Mouse (Mus musculus): ENCODE results near the gene Slc25a45. TPM values are rescaled to one million over a fixed set of nuclear protein-coding genes. Genes with fewer than 3 reads are reported as not detected.

Slc25a45 gene
- polyA plus RNA-seq, 1 experiment from 2014 or later: 19.9 TPM

DNA sequence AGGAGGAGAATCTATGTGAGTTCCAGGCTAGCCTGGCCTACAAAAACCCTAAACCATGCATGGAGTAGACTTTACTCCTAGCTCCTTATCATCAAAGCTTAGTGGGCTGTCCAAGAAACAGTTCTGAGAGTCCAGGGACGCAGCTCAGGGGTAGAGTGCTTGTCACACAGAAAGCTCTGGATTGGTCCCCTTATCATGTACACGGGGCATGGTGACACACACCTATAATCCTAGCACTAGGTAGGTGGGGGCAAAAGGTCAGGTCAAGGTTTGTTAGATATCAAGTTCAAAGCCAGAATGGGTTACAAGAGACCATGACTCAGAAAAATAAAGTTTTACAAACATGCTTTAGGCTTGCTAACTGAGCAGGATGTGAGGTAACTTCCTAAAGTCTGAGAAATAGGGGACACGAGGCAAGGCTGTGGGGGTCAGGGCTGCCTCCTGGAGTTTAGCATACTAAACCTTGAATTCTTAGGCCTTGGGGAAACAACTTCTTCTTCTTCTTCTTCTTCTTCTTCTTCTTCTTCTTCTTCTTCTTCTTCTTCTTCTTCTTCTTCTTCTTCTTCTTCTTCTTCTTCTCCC lies 9.7 kb downstream of the Slc25a45 start:
- no peak overlapping the region for H3K4me2 ChIP-seq (ENCODE audit: low read length)
- no peak for ATAC-seq (replicated peaks; ENCODE audit: low FRiP score, low read depth)
- no peaks in the 10 kb centered on the region for H3K27me3 ChIP-seq (ENCODE audit: insufficient read depth, low read length)
- H3K36me3 ChIP-seq (ENCODE audit: insufficient read depth, low read length): 0 out of 2 replicates have a peak, but pooled peaks cover 3% of the 10 kb centered on the region
- DNase-seq (ENCODE audit: low spot score): no peak
- no peak overlapping the region for H3K9ac ChIP-seq (ENCODE audit: low read depth, low read length)
- no peaks in the 10 kb centered on the region for H3K9me3 ChIP-seq (replicated peaks; ENCODE audit: low read length)
- no peaks in the 10 kb centered on the region for H3K4me1 ChIP-seq (replicated peaks; ENCODE audit: insufficient read depth, low read length)
- WGBS: 74% methylated on average over 3 of the region's 3 CpGs
- no peak for TF ChIP-seq CTCF (IDR thresholded peaks at IDR 0.05; ENCODE audit: low read depth)
- no peak overlapping the region for H3K27ac ChIP-seq
- no peak overlapping the region for H3K4me3 ChIP-seq (replicated peaks; ENCODE audit: low read depth, low read length)

DNA sequence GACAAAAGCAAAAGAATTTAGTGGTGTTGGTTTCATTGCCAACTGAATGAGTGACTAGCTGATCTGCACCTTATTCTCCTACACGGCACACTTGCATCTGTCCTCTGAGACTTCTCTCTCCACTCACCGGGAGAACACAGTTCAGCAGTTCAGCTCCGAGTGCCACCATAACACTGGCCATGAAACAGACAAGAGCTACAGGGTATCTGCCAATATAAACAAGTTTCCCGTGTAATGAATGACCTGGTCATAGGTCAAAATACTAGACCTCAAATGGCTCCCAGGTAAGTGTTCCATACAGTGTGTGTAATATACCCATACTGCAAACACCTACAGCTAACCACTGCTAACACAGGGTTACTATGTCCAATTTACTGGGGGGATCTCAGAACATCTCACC lies 11.6 kb downstream of the Slc25a45 start:
- H3K9me3 ChIP-seq (replicated peaks; ENCODE audit: low read length): no peaks in the 10 kb centered on the region
- TF ChIP-seq CTCF (IDR thresholded peaks at IDR 0.05; ENCODE audit: low read depth): no peak
- no peak overlapping the region for H3K4me3 ChIP-seq (replicated peaks; ENCODE audit: low read depth, low read length)
- H3K27ac ChIP-seq: no peak overlapping the region
- H3K27me3 ChIP-seq (ENCODE audit: insufficient read depth, low read length): no peaks in the 10 kb centered on the region
- DNase-seq (ENCODE audit: low spot score): no peak
- no peak overlapping the region for H3K9ac ChIP-seq (ENCODE audit: low read depth, low read length)
- ATAC-seq (replicated peaks; ENCODE audit: low FRiP score, low read depth): no peak
- no peak overlapping the region for H3K4me2 ChIP-seq (ENCODE audit: low read length)
- 0 out of 2 replicates have a peak, but pooled peaks cover 6% of the 10 kb centered on the region for H3K4me1 ChIP-seq (replicated peaks; ENCODE audit: insufficient read depth, low read length)
- H3K36me3 ChIP-seq (ENCODE audit: insufficient read depth, low read length): no peaks in the 10 kb centered on the region
- WGBS: 55% methylated on average over 4 of the region's 4 CpGs

DNA sequence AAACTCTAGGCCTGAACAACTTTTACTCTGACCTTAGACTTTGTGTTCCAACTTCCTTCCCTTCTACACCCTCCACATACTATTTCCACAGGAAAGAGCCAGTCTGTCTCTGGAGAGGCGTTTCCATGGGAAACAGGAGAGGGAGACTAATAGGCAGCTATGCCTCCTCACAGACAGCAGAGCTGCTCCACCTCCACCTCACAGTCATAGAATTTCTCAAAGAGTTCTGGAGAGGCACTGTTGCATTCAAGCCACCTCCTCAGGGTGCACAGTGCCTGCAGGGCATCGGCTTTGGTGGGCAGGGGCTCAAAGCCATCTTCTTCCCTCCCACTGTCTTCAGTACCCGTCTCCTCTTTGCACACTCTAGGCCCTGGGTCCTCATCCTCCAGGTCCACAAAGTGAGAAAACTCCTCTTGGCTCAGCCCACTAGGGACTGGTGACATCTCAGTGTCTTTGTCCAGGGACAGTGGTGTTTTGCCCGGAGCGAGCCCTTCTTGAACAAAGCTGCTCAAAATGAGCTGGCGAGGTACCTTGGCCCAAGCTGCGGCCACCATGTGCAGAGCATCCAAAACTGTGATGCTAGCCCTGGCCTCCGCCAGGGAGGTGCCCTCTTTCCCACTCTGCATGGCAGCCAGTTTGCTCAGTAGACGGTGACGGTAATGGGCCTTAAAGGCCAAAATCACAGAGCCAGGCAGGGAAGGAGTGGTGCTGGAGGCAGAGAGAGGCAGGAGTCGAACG lies 14.1 kb downstream of the Slc25a45 start:
- H3K9me3 ChIP-seq (replicated peaks; ENCODE audit: low read length): no peaks in the 10 kb centered on the region
- ATAC-seq (replicated peaks; ENCODE audit: low FRiP score, low read depth): no peak
- peaks cover 3% of the 10 kb centered on the region; the same call in 1 of the 2 replicates for H3K36me3 ChIP-seq (ENCODE audit: insufficient read depth, low read length)
- no peak overlapping the region for H3K4me2 ChIP-seq (ENCODE audit: low read length)
- no peak overlapping the region for H3K27ac ChIP-seq
- H3K9ac ChIP-seq (ENCODE audit: low read depth, low read length): 0 out of 2 replicates have a peak overlapping the region, but pooled peaks have one; percentile 5
- no peak overlapping the region for H3K4me3 ChIP-seq (replicated peaks; ENCODE audit: low read depth, low read length)
- WGBS: 90% methylated on average over 12 of the region's 12 CpGs
- no peak for DNase-seq (ENCODE audit: low spot score)
- TF ChIP-seq CTCF (IDR thresholded peaks at IDR 0.05; ENCODE audit: low read depth): no peak
- H3K27me3 ChIP-seq (ENCODE audit: insufficient read depth, low read length): no peaks in the 10 kb centered on the region
- 0 out of 2 replicates have a peak, but pooled peaks cover 6% of the 10 kb centered on the region for H3K4me1 ChIP-seq (replicated peaks; ENCODE audit: insufficient read depth, low read length)

DNA sequence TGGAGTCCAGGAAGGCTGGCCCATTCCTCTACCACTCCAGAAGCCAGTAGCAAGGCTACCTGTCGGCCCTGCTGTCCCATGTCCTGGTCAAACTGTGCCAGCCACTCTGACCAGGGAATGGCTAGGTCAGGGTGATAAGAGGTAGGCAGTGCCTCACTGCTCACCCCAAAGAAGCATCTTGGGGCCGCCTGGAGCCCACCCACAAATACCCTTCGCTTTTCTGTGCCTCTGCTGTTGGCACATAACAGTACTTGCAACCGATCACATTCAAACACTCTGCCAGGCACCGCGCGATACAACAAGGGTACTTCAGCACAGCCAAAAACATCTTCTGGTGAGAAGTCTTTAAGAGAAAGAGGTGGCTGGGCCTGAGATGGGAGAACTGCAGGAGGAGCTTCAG lies 14.7 kb downstream of the Slc25a45 start:
- Histone ChIP-seq H3K36me3 (ENCODE audit: insufficient read depth, low read length) (peaks cover 4% of the 10 kb centered on the region; the same call in 1 of the 2 replicates), H3K27me3 (ENCODE audit: insufficient read depth, low read length) (no peaks in the 10 kb centered on the region), H3K4me2 (ENCODE audit: low read length) (no peak overlapping the region), H3K27ac (no peak overlapping the region), H3K4me1 (replicated peaks; ENCODE audit: insufficient read depth, low read length) (0 out of 2 replicates have a peak, but pooled peaks cover 6% of the 10 kb centered on the region), H3K9me3 (replicated peaks; ENCODE audit: low read length) (no peaks in the 10 kb centered on the region), H3K4me3 (replicated peaks; ENCODE audit: low read depth, low read length) (no peak overlapping the region), H3K9ac (ENCODE audit: low read depth, low read length) (no peak overlapping the region)
- no peak for ATAC-seq (replicated peaks; ENCODE audit: low FRiP score, low read depth)
- WGBS: 96% methylated on average over 7 of the region's 7 CpGs
- TF ChIP-seq CTCF (IDR thresholded peaks at IDR 0.05; ENCODE audit: low read depth): no peak
- no peak for DNase-seq (ENCODE audit: low spot score)

DNA sequence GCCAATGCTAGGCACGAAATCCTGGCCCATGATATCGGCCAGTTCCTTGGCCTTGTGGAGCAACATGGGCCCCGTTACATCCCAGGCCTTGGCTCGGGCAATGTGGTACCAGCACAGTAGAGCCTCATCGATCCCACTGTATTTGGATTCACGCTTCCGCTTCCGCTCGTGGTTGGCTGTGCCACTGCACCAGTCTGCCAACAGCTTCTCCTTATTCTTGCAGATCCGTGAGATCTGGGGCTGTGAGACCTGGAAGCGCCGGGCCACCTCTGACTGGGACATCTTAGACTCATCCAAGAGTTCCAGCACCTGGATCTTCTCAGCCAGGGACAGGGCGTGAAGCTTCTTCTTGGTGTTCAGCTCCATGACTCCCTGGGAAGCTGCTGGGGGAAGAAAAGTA lies 15.1 kb downstream of the Slc25a45 start:
- no peak overlapping the region for H3K4me3 ChIP-seq (replicated peaks; ENCODE audit: low read depth, low read length)
- H3K9ac ChIP-seq (ENCODE audit: low read depth, low read length): no peak overlapping the region
- no peak for TF ChIP-seq CTCF (IDR thresholded peaks at IDR 0.05; ENCODE audit: low read depth)
- H3K27ac ChIP-seq: no peak overlapping the region
- no peaks in the 10 kb centered on the region for H3K27me3 ChIP-seq (ENCODE audit: insufficient read depth, low read length)
- ATAC-seq (replicated peaks; ENCODE audit: low FRiP score, low read depth) (no peak), DNase-seq (ENCODE audit: low spot score) (no peak)
- H3K4me2 ChIP-seq (ENCODE audit: low read length): 0 out of 2 replicates have a peak overlapping the region, but pooled peaks have one; percentile 91
- H3K36me3 ChIP-seq (ENCODE audit: insufficient read depth, low read length): peaks cover 4% of the 10 kb centered on the region; the same call in 1 of the 2 replicates
- H3K9me3 ChIP-seq (replicated peaks; ENCODE audit: low read length): no peaks in the 10 kb centered on the region
- 95% methylated on average over 13 of the region's 13 CpGs for WGBS
- H3K4me1 ChIP-seq (replicated peaks; ENCODE audit: insufficient read depth, low read length): 0 out of 2 replicates have a peak, but pooled peaks cover 6% of the 10 kb centered on the region

DNA sequence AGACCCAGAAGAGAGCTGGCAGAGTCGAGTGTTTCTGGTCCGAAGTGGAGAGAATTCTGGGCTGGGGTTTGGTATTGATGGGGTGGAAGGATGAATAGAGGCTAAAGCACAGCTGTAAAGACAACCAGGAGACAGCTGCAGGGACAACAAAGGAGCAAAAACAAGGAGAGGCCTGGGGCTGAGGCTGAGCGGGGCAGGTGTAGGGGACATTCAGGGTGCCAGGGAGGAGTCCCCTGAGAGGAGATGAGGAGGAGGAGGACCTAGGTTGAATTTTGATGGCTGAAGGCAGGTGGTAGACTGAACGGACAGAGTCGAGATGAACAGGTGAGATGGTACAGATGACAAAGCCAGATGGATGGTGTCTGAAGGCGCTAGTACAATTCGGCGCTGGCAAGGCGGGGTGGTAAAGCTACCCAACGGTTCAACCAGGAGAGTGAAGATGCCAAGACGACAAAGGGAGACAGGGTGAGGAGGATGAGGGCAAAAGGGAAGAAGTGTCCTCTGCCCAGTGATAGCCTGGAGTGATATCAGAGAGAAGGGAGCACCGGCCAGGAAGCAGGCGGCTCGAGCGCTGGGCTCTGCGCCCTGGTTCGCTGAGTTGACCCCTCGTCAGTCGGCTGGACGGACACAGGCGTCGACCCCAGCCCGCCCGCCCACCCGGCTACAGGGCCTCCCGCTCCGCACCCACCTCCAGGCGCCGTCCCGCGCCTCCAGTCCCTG lies 15.8 kb downstream of the Slc25a45 start:
- DNase-seq (ENCODE audit: low spot score) (no peak), ATAC-seq (replicated peaks; ENCODE audit: low FRiP score, low read depth) (no peak; the same call in 1 of the 2 replicates)
- Histone ChIP-seq H3K27ac (peak overlapping the region; percentile 47), H3K9ac (ENCODE audit: low read depth, low read length) (peak overlapping the region; percentile 78), H3K4me3 (replicated peaks; ENCODE audit: low read depth, low read length) (peak overlapping the region; percentile 57), H3K36me3 (ENCODE audit: insufficient read depth, low read length) (peaks cover 7% of the 10 kb centered on the region; the same call in 1 of the 2 replicates), H3K4me1 (replicated peaks; ENCODE audit: insufficient read depth, low read length) (0 out of 2 replicates have a peak, but pooled peaks cover 6% of the 10 kb centered on the region), H3K4me2 (ENCODE audit: low read length) (peak overlapping the region; percentile 91), H3K27me3 (ENCODE audit: insufficient read depth, low read length) (no peaks in the 10 kb centered on the region), H3K9me3 (replicated peaks; ENCODE audit: low read length) (no peaks in the 10 kb centered on the region)
- 8% methylated on average over 25 of the region's 31 CpGs for WGBS
- no peak for TF ChIP-seq CTCF (IDR thresholded peaks at IDR 0.05; ENCODE audit: low read depth)

Data from kidney, postnatal 0 days (tissue).